Mouse (Mus musculus) embryonic facial prominence, embryonic 12.5 days (tissue): ENCODE data around the gene Arfrp1. TPM values are rescaled to one million over a fixed set of nuclear protein-coding genes. Genes with fewer than 3 reads are reported as not detected.

ENCODE experiments used
- ATAC-seq: fragments of 200-750 bp; cut with Nextera tagmentation; 2 replicates; pipeline ENCODE4 v1.8.0; 2017; ENCODE audit not compliant: insufficient number of reproducible peaks, insufficient read depth, low FRiP score, low TSS enrichment
- H3K27ac ChIP-seq: fragments of 300-500 bp; sonication (generic); 2 replicates; pipeline ENCODE4 v1.5.1; 2016; ENCODE audit warnings: mild to moderate bottlenecking
- H3K27me3 ChIP-seq: fragments of 300-500 bp; sonication (generic); 2 replicates; pipeline ENCODE4 v1.6.1; 2016; ENCODE audit warnings: mild to moderate bottlenecking, moderate library complexity
- H3K36me3 ChIP-seq: fragments of 300-500 bp; sonication (generic); 2 replicates; pipeline ENCODE4 v1.6.1; 2016; ENCODE audit warnings: mild to moderate bottlenecking
- H3K4me1 ChIP-seq: fragments of 300-500 bp; sonication (generic); 2 replicates; pipeline ENCODE4 v1.6.1; 2016
- H3K4me2 ChIP-seq: fragments of 300-500 bp; sonication (generic); replicated peaks from 2 replicates; pipeline ENCODE4 v1.6.1; 2016; ENCODE audit warnings: mild to moderate bottlenecking, moderate library complexity
- H3K4me3 ChIP-seq: fragments of 300-500 bp; sonication (generic); 2 replicates; pipeline ENCODE4 v1.5.1; 2016; ENCODE audit warnings: mild to moderate bottlenecking
- H3K9ac ChIP-seq: fragments of 300-500 bp; sonication (generic); 2 replicates; pipeline ENCODE4 v1.6.1; 2016; ENCODE audit warnings: mild to moderate bottlenecking, moderate library complexity
- H3K9me3 ChIP-seq: fragments of 300-500 bp; sonication (generic); 2 replicates; pipeline ENCODE4 v1.6.1; 2016; ENCODE audit warnings: mild to moderate bottlenecking, moderate library complexity
- WGBS: fragments of 180-500 bp; shearing (Covaris S2); methylation state at CpG from one replicate; pipeline ENCODE4 v1.1.7; 2016; 5-methylcytosine and 5-hydroxymethylcytosine counted together
- polyA plus RNA-seq: library from polyadenylated mRNA; unstranded; fragments of >200 nt; fragmentation: Nextera tagmentation; extraction: Ambion mirVana; gene quantifications from 2 replicates; pipeline ENCODE4 v1.2.1, GENCODE M21; 2016

The Arfrp1 gene
- polyA plus RNA-seq = 73.3 and 77.5 TPM in 2 replicates

DNA sequence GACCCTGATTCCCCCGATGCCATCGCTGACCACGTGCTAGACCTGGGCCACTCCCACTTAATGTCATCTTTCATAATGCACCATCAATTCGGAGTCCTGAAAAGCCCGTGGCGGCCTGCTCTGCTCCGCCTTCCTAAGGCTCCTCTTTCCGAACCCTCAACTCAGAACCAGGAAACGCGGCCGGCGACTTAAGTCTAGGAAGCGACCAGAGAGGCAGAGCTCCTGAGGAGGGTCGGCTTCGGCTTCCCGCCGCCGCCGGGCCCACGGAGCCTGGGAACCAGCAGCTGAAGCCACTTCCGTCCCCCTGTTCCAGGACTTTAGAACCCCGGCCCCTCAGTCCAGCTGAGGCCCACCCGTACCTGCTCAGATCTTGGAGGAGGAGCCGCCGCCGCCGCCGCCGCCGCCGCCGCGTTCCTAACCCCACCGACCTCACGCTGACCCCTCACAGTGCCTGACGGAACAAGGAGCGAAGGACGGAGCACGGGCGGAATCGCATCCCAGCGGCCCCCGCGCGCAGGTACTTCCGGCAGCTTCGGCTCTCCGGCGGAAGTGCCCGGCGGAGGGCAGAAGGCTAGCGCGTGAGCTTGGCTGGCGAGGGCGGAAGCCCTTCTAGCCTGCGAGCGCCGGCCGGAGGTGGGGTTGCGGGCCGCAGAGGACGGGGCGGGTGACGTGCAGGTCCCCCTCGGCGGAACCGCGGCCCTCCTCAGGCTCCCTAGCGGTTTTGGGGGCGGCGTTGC, at the start of gene Arfrp1, which contains the start of gene Zgpat:
Gene Arfrp1 (minus strand): TSS at position 545 of the 737 bp plus-strand sequence.
Gene Zgpat (plus strand): TSS at position 69 of the 737 bp plus-strand sequence.
- Histone ChIP-seq H3K27me3 (no peaks in the 10 kb centered on the region), H3K9me3 (no peaks in the 10 kb centered on the region), H3K4me1 (peaks cover 26% of the 10 kb centered on the region), H3K36me3 (peaks cover 45% of the 10 kb centered on the region), H3K4me3 (peak within 1 kb of the TSS; percentile 92), H3K4me2 (peak within 1 kb of the TSS; percentile 98), H3K9ac (peak within 1 kb of the TSS; percentile 86), H3K27ac (peak within 1 kb of the TSS; percentile 87)
- ATAC-seq = peak; percentile 88
- WGBS = under 1% methylated on average over 71 of the region's 71 CpGs

DNA sequence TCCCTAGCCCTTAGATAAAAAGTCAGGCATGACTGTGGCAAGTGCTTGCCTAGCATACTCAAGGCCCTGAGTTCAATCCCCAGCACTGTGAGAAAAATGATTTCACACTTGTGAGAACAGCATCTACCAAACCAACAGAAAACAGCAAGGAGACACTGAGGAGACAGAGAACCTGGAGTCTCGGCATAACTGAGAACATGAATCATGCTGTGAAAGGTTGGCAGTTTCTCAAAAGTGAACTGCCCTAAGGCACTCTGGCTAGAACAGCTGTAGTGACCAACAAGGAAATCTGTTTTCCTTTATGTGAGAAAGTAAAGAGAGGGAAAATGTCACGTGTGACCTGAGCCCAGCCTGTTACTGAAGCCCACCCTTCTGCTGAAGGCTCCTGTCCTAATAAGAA, 47.9 kb upstream of the Arfrp1 start:
- Histone ChIP-seq H3K9me3 (no peaks in the 10 kb centered on the region), H3K4me2 (no peak overlapping the region), H3K27ac (no peak overlapping the region), H3K4me1 (no peaks in the 10 kb centered on the region), H3K4me3 (no peak overlapping the region), H3K36me3 (no peaks in the 10 kb centered on the region), H3K27me3 (no peaks in the 10 kb centered on the region), H3K9ac (no peak overlapping the region)
- no peak for ATAC-seq
- 17% methylated on average over 2 of the region's 2 CpGs for WGBS

DNA sequence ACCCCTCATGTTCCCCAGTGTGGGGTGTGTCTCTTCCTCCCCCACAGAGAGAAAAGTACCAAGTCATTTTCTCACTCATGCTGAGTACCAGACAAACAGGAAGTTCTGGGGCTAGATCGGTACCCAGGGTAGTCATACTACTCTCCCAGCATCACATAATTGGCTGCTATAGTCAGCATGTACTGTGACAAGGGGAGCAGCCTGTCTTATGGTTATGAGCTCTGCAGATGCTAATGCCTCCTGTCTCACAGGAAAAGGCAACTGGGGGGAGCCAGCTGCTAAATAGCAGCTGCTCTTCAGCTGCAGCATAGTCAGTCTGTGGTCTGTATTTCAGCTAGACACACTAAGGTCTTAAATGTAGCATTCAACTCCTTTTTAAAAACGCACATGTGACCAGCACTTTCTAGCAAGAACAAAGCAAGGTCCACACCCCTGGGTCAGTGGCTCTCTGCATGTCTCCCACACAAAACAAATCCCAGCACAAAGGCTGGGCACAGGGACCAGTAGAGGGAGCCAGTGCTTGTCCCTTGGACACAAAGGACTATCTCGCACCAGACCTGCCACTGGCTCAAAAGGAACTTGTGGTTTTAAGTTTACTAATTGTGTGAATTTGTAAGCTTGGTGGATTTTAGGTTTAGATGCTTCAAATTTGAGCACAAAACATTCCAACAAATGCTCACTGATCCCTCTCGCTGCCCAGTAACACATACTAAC, 45.7 kb upstream of the Arfrp1 start:
- WGBS = 49% methylated on average over 4 of the region's 4 CpGs
- no peaks in the 10 kb centered on the region for H3K4me1 ChIP-seq
- H3K4me3 ChIP-seq = no peak overlapping the region
- H3K27ac ChIP-seq = no peak overlapping the region
- no peak overlapping the region for H3K9ac ChIP-seq
- no peak overlapping the region for H3K4me2 ChIP-seq
- no peaks in the 10 kb centered on the region for H3K9me3 ChIP-seq
- no peaks in the 10 kb centered on the region for H3K27me3 ChIP-seq
- no peaks in the 10 kb centered on the region for H3K36me3 ChIP-seq
- ATAC-seq = 0 out of 2 replicates have a peak, but pooled peaks have one; percentile 64

DNA sequence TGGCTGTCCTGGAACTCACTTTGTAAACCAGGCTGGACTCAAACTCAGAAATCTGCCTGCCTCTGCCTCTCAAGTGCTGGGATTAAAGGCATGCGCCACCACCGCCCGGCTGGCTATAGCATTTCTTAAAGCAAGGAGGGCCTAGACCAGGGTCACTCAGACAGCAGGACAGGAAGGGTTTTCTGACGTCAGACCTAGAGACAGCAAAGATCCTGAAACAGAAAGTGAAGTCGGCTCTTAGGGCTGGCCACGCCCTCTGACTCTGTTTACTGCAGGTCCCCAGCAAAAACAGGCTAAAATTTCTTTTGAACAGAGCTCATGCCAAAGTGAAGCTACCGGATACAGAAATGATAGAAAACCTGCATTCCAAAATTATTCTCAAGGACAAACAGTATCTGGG, 44.4 kb upstream of the Arfrp1 start:
- Histone ChIP-seq H3K4me2 (no peak overlapping the region), H3K4me3 (no peak overlapping the region), H3K9ac (no peak overlapping the region), H3K27me3 (no peaks in the 10 kb centered on the region), H3K36me3 (no peaks in the 10 kb centered on the region), H3K4me1 (no peaks in the 10 kb centered on the region), H3K9me3 (no peaks in the 10 kb centered on the region), H3K27ac (no peak overlapping the region)
- no peak for ATAC-seq
- WGBS = 81% methylated on average over 7 of the region's 7 CpGs

DNA sequence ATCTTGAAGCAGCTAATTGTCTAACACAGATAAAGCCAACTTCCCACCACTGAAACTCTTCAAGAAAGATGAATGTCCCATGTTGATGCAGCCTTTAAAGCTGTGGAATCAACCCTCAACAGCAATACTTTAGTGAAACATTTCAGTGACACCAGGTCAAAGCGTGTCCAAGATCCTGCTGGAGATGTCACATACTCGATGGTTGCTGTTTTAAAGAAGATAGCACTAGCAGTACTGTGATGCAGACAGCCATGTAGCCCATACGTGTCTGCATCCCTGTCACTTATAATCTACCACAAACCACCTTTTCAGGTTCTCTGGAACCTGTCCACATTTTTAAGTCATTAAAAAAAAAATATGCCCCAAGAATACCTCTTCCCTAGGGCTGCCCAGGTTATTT, 38.5 kb upstream of the Arfrp1 start:
- no peak for ATAC-seq
- no peaks in the 10 kb centered on the region for H3K9me3 ChIP-seq
- 85% methylated on average over 3 of the region's 3 CpGs for WGBS
- no peak overlapping the region for H3K27ac ChIP-seq
- no peaks in the 10 kb centered on the region for H3K36me3 ChIP-seq
- H3K4me3 ChIP-seq = no peak overlapping the region
- no peak overlapping the region for H3K4me2 ChIP-seq
- H3K27me3 ChIP-seq = no peaks in the 10 kb centered on the region
- H3K9ac ChIP-seq = no peak overlapping the region
- H3K4me1 ChIP-seq = no peaks in the 10 kb centered on the region

DNA sequence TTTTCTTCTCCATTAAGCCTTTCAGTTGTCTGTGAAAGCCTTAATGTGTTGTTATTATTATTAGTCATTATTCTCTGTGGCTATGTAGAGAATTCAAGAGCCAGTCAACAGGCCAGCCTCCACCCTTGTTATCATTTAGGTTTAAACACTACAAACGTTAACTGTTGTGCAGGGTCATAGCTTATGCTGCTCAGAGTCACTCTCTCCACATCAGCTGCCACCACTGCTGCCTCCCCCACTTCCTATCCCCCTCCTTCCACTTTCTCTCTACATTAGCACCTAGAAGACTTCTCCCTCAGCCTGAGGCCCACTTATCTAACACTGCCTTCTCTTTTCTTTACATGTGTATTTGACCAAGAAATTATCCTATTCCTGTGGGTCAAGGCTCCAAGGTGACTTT, 36.3 kb upstream of the Arfrp1 start:
- H3K9ac ChIP-seq = no peak overlapping the region
- no peaks in the 10 kb centered on the region for H3K9me3 ChIP-seq
- no peak for ATAC-seq
- H3K27me3 ChIP-seq = no peaks in the 10 kb centered on the region
- H3K4me1 ChIP-seq = no peaks in the 10 kb centered on the region
- 38% methylated on average over 1 of the region's 1 CpGs for WGBS
- no peak overlapping the region for H3K4me2 ChIP-seq
- H3K36me3 ChIP-seq = no peaks in the 10 kb centered on the region
- H3K27ac ChIP-seq = no peak overlapping the region
- H3K4me3 ChIP-seq = no peak overlapping the region

DNA sequence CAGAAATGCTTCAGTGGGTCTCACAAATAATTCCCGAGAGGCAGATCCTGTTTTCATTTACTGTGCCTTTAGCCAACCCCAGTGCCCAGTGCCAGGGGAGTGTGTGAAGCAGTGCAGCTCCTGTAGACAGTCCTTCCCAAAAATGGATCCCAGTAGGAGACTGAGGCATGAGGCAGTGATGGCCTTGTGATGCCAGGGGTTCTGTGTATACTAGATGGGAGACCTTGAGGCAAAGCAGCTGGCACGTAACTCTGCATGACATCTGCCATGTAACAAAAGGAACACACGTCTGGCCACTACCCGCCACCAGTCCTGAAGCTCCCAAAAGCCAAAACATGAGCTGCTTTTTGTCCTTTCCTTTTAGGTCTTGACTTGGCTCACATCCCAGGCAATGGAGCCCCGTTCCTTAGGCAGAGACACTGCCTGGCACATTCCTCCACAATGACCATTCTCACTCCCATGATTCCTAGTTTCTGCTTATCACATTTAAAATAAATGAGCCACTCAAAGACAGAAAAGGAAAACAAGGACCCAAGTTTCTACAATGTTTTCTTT, 32.1 kb upstream of the Arfrp1 start:
- no peaks in the 10 kb centered on the region for H3K27me3 ChIP-seq
- H3K4me3 ChIP-seq = no peak overlapping the region
- H3K9ac ChIP-seq = no peak overlapping the region
- ATAC-seq = no peak
- WGBS = 84% methylated on average over 5 of the region's 5 CpGs
- no peaks in the 10 kb centered on the region for H3K36me3 ChIP-seq
- no peak overlapping the region for H3K4me2 ChIP-seq
- H3K27ac ChIP-seq = no peak overlapping the region
- no peaks in the 10 kb centered on the region for H3K4me1 ChIP-seq
- no peaks in the 10 kb centered on the region for H3K9me3 ChIP-seq

DNA sequence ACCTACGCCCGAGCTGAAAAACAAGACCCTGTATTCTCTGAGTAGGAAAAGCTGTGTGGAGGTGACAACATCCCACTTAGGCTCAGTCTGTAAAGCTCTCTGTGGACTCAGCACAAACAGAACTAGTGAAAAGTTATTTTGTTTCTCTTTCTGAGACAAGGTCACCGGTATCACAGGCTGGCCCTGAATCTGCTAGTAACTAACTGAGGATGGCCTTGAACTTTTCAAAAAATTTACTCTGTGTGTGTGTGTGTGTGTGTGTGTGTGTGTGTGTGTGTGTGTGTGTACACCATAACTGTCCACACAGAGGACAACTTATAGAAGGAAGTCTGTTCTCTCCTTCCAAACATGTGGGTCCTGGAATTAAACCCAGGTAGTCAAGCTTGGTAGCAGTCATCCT, 28.9 kb upstream of the Arfrp1 start:
- Histone ChIP-seq H3K27me3 (no peaks in the 10 kb centered on the region), H3K9me3 (no peaks in the 10 kb centered on the region), H3K9ac (no peak overlapping the region; the same call in 1 of the 2 replicates), H3K4me3 (no peak overlapping the region), H3K27ac (no peak overlapping the region), H3K36me3 (0 out of 2 replicates have a peak, but pooled peaks cover 4% of the 10 kb centered on the region), H3K4me2 (no peak overlapping the region), H3K4me1 (no peaks in the 10 kb centered on the region)
- WGBS = 93% methylated on average over 3 of the region's 3 CpGs
- ATAC-seq = no peak

DNA sequence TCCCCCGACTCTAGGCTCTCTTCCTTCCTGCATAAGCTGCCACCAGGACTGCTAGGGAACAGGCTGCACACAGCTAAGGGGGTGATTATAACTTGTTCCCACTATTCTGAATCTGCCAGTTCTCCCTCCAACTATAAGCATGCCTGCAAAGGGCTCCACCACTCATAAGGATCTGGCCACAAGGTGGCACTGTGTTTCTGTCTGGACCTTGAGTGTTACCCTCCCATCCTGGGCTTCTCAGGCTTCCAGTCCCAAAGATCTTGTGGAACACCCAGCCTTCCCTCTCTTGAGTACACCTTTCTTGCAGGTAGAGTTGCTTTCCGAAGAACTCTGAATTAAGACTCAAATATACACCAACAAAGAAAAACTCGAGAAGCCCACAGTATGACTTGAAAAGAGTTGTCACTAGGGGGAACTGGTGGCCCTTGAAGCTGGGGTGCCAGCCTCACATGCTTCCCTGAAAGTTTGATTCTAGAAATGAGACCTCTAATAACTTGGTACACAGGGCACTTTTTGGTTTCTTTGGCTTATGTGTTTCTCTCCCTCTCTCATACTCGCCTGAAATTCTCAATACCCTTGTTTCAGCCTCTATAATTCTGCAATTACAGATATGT, 27.5 kb upstream of the Arfrp1 start:
- 41% methylated on average over 4 of the region's 4 CpGs for WGBS
- Histone ChIP-seq H3K4me3 (no peak overlapping the region), H3K9me3 (no peaks in the 10 kb centered on the region), H3K27me3 (no peaks in the 10 kb centered on the region), H3K4me2 (no peak overlapping the region), H3K36me3 (0 out of 2 replicates have a peak, but pooled peaks cover 4% of the 10 kb centered on the region), H3K9ac (no peak overlapping the region), H3K4me1 (no peaks in the 10 kb centered on the region), H3K27ac (no peak overlapping the region)
- ATAC-seq = peak; percentile 61; the same call in 1 of the 2 replicates

DNA sequence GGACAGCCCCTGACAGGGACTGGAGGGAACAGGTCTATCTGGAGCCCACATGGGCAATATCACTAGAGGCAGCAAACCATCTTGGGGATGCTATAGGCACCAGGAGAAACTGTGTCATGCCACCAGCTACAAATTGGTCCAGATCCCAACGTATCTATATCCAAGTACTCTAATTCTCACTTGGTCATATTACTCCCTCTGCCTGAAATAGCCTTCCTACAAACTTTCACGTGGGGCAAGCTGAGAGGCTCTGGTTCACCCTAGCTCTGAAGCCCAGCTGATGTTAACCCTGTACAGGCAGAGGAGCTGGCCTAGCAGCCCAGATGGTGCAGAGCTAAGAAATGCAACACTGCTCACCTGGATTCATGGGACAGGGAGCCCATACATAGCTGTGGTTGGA, 26.3 kb upstream of the Arfrp1 start:
- H3K4me2 ChIP-seq = no peak overlapping the region
- H3K27me3 ChIP-seq = no peaks in the 10 kb centered on the region
- 70% methylated on average over 2 of the region's 2 CpGs for WGBS
- H3K27ac ChIP-seq = no peak overlapping the region
- no peaks in the 10 kb centered on the region for H3K9me3 ChIP-seq
- H3K4me3 ChIP-seq = no peak overlapping the region
- ATAC-seq = no peak
- H3K4me1 ChIP-seq = no peaks in the 10 kb centered on the region
- H3K36me3 ChIP-seq = 0 out of 2 replicates have a peak, but pooled peaks cover 4% of the 10 kb centered on the region
- no peak overlapping the region for H3K9ac ChIP-seq

DNA sequence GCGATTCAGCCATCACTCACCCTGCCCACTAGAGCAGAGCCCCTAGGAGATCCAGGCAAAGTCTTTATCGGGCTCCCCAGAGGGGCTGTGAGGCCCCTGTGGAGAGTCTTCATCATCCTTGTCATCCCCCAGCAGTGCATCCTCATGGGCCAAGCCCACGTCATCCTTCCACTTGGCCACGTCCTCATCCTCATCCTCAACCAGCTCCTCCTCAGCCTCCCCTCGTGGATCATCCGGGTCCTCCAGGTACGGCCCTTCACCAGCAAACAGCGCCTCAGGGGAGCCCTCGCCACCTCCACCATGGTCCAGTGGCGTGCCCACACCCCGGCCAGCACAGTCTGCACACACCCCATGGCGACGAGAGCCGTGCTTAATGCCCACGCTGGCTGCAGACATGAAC, 25.8 kb upstream of the Arfrp1 start:
- no peaks in the 10 kb centered on the region for H3K4me1 ChIP-seq
- H3K27me3 ChIP-seq = no peaks in the 10 kb centered on the region
- no peak overlapping the region for H3K4me3 ChIP-seq
- H3K9ac ChIP-seq = no peak overlapping the region
- H3K27ac ChIP-seq = no peak overlapping the region
- peaks cover 9% of the 10 kb centered on the region for H3K36me3 ChIP-seq
- 87% methylated on average over 15 of the region's 15 CpGs for WGBS
- H3K9me3 ChIP-seq = no peaks in the 10 kb centered on the region
- H3K4me2 ChIP-seq = no peak overlapping the region
- no peak for ATAC-seq
